Mouse (Mus musculus) left cerebral cortex, adult 9 months (tissue): Measurements from ENCODE around the gene Tbx22.

Experiments
- DNase-seq, 2 experiments: peaks; one replicate each; pipeline ENCODE4 v3.0.0; 2022; ENCODE audit warnings: low spot score in 2 of 2

The Tbx22 gene

GRCm38 (mm10) chrX:107667664-107668063 lies at the start of gene Tbx22:
TSS of gene Tbx22 (plus strand) at chrX:107667964.
- no peak for DNase-seq

GRCm38 (mm10) chrX:107668677-107669076 lies 913 bp downstream of the Tbx22 start:
- DNase-seq: no peak

GRCm38 (mm10) chrX:107679203-107679602 lies 11.4 kb downstream of the Tbx22 start:
- no peak for DNase-seq

- no peak for DNase-seq
These were observed 40.8 kb downstream of the Tbx22 start for GRCm38 (mm10) chrX:107708584-107708983.

GRCm38 (mm10) chrX:107723541-107723940 lies 55.8 kb downstream of the Tbx22 start:
- DNase-seq: no peak
